Mouse (Mus musculus): Measurements from ENCODE around the gene Lrmda. TPM values are rescaled to one million over a fixed set of nuclear protein-coding genes. Genes with fewer than 3 reads are reported as not detected.

Gene Lrmda
- total RNA-seq, 2 experiments from 2014 or later: 11.2 to 12.6 TPM

DNA sequence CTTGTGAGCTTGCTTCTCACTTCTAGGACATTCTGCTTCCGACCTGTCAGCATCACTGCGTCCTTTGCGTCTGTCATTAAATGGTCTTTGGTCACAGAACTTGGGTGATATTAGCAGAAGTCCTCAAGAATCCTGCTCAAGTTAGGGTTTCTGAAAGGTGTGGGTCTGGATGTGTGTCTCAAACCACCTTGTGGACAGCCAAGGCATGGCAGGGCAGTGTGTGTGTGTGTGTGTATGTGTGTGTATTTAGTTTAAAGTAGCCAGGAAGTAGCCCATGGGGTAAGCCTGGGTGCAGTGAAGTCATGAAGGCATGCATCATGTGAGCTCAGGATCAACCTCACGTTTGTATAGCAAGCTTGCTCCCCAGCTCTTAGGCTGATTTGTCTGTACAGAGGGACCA, 274.9 kb downstream of the Lrmda start:
- peak; percentile 35; the same call in 1 of the 2 replicates for ATAC-seq (ENCODE audit: poor library complexity, severe bottlenecking)

DNA sequence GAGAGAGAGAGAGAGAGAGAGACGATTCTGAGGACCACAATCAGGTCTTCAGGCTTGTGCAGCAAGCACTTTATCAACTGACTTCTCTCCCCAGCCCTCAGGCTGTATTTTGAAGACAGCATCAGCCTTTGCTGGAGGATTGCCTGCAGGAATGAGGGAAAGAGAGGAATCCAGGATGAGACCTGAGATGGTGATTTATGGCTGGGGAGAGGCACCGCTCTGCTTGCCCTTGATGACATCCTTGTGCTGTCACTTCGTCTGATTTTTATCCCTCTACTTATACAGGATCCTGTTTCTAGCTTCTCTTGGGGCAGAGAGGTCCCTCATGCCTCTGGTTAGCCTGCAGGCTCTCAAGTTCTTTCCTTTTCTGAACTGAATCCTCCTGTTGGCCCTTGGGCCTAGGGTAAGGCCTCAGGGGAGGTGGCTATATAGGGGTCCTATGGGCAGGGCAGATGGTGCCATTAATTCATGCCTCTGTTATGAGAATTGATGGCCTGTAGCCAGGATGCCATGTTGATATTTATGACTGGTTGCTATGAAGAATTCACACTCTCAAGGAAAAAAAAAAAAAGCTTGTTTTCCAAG, 277.2 kb downstream of the Lrmda start:
- ATAC-seq (ENCODE audit: poor library complexity, severe bottlenecking): no peak

DNA sequence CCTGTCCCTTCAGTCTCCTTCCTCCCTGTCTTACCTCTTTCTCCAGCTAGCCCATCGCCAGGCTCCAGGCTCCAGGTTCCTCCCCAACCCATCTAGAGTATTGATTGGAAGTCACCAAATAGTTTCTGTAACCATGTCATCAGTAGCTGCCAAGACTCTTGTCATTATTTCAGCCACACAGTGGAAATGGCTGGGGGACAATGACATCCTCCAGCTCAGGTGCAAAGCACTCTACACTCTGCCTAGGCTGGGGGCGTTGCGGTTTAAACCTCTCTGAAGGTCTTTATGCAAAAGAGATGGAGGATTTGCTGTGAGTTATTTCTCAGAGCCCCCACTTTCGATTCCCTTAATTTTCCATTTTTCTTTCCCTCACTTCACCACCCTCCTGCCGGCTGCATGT, 287.2 kb downstream of the Lrmda start:
- no peak for ATAC-seq (ENCODE audit: poor library complexity, severe bottlenecking)

DNA sequence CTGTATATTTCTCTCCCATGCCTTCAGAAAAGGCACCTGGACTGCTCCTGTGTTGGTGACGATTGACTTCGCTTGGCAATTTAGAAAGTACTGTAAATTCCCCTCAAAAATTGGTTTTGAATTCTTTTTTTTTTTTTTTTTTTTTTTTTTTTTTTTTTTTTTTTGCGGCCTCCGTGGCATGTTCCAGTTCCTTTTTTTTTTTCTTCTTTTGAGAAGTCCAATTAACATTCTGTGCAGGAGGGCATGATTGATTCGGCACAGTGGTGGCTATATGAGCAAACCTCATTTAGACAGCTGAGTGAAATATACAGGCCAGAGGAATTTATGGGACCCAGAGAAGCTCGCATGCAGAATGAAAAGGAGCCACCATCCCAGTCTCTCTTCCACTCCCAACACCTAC, 288.5 kb downstream of the Lrmda start:
- no peak for ATAC-seq (ENCODE audit: poor library complexity, severe bottlenecking)

DNA sequence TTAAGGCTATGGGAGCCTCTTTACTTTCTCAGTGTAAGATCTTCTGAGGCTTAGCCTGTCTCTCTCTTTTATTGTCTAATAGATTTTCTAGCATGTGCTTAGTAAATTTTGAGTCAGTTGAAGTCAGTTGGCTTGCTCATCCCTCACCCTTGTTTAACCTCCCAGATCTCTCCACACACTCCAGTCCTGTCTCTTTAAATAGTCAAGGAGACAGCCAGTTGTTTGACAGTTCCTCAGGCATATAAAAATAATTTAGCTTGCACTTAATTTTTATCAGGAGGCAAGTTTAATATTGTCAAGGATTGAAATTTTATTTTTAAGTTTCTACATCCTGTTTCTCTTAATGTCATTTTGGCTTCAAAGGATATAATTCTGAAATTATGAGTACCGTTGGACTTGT, 303.5 kb downstream of the Lrmda start:
- no peak for ATAC-seq (ENCODE audit: poor library complexity, severe bottlenecking)

DNA sequence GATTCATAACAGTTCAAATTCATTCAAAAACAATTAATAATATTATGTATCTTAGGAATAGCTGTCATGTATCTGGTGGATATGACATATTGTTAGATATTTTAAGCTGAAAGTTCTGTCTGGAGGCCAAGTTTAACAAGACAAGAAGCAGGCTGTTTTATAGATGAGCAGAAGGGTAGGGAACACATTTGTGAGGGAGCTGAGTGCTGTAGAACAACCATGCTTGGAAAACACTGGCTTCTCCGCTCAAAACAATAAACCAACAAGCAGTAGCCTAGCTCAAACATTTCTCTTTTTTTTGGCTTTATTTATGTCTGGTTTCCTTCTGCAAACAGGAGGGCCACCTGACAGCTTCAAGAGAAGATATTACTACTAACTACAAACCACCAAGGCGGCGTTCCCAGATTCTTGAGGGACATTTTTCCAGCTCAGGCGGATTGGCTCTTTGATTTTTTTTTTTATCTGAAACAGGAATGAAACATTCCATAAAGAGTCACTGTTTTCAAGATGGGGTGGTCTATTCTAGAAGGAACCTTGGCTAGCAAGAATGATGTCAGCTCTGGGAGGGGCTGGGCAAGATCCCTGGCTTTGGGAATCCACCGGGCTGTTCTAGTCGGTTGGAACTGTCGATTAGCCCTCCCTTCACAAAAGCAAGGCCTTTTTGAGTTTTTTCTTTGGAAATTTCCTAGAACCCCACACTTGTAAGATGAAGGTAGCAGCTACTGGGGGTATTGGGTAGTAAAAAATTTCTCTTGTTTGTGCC, 304.2 kb downstream of the Lrmda start:
- ATAC-seq (ENCODE audit: poor library complexity, severe bottlenecking): no peak

DNA sequence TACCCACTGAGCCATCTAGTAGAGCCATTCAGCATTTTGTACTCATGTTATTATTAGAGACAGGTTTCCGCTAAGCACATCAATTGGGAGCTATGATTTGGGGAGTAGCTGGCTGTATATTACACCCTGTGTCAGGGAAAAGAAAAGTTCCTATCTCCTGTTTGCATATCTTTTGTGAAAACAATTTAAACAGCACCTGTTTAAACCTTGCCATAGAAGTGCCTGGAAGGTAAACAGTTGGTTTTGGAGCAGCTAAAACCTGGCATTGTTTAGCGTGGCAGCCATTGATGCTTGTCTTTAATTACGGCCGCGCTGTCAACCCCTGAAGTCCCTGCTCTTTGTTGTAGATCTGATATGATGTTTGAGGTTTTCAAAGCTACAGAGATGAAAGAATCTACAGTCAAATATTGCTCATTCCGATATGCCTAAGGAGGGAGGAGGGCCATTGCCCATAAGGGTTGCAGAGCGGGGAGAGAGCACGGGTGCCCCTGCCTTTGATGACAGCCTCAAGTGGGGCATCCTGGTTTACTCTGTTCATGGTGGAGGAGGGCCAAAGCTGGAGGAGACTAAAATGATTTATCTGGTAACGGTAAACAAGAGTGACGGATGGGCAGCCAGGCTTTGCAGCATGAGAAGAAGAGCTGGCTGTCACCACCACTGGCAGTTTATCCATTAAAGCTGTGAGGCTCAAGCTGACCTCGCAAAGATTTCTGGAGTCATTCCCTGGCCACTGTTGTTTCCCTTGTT, 306.9 kb downstream of the Lrmda start:
- ATAC-seq (ENCODE audit: poor library complexity, severe bottlenecking): no peak

DNA sequence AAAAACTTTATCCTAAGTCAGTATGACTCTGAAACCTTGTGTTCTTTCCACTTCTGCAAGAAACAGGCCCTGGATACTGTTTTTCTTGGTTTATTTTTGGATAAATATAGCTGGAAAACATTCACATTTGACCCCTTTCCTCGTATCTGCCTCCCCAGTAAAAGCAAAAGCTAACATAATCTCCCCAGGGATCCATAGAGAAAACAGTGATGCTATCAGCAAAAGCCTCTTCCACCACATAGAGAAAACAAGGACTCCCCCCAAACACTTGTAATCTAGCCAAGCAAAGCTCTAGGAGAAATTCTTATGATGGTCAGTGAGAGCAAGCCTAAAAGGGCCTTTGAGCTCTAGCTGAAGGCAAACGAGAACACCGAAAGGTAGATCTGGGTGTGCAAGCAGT, 309.7 kb downstream of the Lrmda start:
- no peak for ATAC-seq (ENCODE audit: poor library complexity, severe bottlenecking)

DNA sequence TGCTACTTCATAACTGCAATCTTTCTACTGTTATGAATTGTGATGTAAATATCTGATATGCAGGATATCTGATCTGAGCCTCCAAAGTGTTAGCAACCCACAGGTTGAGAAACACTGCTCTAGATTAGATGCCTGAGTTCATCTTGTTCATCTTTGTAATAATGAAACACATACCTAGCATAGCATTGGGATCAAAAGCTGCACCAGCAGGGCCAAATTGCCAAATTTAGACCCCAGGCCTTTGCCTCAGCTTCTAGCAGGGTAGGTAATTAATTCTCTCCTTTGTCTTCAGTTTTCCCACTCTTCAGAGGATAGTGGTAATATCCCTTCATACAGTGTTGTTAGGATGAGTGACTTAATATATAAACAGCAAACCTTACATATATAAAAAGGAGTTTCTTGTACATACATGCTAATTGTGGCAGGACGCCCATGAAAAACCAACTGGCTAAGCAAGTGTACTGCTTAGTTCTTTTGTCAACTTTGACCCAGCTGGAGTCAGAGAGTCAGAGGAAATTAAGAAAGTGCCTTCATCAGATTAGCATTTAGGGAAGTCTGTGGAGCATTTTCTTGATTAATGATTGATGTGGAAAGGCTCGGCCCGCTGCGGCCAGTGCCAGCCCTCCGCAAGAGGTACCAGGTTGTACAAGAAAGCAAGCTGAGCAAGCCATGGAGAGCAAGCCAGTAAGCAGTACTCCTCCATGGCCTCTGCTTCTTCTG, 315.7 kb downstream of the Lrmda start:
- ATAC-seq (ENCODE audit: poor library complexity, severe bottlenecking): peak; percentile 43

DNA sequence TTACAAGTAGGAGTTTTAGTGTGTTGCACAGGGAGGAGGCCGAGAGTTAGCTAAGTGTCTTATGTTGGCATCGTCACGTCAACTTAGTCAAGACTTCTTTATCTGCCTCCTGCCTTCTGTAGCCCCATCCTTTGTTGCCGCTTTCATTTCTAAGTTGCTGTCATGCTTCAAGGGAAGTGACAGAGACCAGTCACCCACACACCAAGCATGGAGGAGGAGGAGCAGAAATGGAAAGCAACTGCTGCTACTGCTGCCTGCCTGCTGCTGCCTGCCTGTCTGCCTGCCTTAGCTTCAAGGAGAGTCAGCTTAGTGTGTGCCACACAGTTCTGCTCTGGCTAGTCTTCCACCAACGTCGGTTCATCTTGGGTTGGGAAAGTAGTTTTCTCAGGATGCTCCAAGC, 319.7 kb downstream of the Lrmda start:
- no peak for ATAC-seq (ENCODE audit: poor library complexity, severe bottlenecking)

DNA sequence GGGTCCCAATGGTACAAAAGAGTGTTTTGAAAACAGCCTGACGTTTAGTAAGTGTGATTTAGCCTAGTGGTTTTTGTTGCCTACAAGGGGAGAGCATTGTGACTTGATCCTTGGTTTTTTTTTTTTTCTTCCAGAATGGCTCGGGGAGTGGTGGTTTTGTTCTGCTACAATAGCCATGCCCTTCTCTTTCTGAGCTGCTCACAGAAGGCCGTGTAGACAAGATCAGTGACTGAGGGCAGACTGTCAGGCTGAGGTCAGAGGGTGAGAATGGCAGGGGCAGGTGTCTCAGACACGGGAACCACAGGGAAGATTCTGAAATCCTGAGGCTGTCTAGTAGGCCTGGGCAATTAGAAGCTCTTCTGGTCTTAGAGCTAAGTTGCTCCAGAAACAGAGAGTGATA, 323.8 kb downstream of the Lrmda start:
- no peak for ATAC-seq (ENCODE audit: poor library complexity, severe bottlenecking)

DNA sequence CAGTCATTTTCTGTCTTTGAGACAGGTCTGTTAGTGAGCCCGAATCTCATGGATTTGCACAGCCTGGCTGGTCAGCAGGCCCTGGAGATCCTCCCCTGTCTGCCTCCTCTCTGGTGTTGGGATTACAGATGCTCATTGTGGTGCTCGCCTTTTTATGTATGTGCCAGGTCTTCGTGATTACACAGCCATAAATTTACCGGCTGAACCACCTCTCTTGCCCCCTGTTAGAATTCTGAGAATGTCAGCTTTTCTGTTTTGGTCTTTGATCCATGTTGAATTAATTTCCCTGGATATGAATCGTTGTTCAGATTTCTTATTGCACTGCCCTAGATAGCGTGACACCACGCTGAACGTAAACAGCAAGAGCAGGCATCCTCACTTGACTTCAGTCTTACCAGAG, 325.7 kb downstream of the Lrmda start:
- ATAC-seq (ENCODE audit: poor library complexity, severe bottlenecking): no peak

DNA sequence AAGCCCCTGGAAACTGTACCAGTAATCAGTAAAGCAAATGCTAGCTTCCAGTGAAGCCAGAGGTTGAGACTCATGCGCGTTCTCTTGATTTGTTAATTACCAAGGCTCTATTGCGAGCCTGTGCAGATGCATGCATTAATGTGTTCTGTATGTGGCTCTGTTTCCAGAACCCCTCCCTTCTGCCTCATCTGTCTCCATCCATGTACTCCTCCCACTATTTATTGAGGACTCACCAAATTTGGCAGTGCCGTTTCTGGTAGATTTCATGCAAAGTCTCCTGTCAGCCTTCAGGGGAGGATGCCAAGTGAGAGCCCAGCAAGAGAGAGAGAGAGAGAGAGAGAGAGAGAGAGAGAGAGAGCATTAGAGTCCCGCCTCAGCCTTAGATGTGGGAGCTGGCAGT, 334.1 kb downstream of the Lrmda start:
- no peak for ATAC-seq (ENCODE audit: poor library complexity, severe bottlenecking)

DNA sequence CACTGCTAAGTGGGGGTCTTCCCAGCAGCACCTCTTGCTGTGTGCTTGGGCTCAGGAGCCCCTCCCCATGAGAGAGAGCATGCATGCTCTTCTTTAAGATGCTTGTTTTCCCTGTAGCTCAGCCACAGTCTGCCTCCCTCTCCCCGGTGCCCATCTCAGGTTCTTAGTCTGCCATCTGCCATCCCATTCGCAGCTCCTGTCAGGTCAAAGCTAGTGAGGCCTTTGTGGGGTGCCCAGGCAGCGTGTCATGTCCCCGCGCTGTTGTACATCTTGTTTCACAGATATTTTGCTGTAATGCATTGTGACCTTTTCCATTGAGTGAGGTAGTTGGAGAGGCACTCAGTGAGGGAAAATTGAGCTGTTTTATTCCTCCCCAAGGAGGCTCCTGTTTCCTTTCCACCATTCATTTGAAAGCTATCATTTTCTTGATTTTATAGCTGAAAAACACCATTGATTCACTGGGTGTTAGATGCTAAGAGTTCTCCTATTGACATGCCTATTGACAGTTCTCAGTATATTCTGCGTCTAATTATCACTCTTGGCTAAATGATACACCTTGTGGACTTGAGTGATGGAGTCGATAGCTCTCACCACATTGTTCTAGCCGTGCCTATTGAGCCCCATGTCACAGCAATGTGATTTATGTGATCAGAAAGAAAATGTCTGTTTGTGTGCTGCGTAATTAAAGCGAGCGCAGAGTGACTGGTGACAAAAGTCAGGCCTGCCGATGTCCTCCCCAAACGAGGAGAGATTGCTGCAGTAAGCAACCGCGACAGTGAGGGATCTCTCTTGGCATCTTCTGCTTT, 335.5 kb downstream of the Lrmda start:
- ATAC-seq (ENCODE audit: poor library complexity, severe bottlenecking): no peak

DNA sequence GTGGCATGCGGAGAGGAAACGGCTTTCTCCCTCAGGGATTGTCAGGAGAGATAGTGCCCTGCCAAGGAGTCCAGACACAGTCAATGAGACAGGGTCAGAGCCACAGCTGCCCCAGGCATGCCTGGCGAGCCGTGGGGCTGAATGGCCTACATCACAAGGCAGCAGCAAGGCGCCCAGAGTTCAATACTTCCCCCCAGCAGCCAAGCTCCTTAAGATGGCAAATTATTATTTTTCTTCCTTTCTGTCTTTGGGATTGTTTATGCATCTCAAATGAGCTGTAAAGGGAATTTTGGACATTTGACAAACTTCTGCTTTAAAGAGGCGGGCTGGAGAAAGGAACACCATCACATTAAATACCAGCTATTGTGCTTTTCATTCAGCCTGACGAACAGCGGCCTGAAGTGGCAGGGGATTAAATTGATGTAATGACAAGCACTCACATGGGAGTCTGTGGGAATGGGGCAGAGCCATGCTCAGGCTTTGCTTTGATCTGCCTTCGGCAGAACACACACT, 338.5 kb downstream of the Lrmda start:
- ATAC-seq (ENCODE audit: poor library complexity, severe bottlenecking): no peak

DNA sequence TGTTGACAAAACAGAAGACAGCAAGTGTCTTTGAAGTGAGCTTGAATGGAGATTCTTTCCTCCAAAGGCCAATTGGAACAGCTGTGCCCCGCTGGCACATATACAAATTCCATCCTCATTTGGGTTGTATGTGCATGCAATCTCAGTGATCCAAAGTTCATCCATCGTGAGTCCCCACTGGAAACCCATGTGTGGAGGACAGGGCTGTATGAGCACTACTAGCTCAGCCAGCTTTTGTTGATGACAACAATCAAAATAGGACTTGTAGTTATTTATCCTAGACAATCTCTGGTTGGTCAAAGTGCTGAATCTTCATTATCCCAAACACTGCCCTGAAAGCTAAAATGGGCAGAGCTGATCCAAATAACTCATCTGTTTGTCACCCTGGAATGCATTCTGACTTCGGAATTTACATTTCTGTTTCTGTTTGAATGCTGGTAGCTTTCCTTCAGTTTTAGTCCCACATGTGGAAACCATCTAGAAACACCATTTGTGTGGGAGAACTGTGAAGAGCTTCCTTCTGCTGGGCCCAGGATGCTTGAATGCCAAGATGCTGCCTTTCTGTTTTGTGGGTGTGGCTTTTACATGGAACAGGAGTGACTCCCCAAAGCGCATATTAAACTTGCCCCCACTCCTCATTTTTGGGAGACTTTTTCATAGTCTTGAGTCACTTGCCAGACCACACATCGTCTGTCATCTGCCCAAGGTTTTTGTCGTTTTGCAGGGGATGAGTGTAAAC, 344.7 kb downstream of the Lrmda start:
- no peak for ATAC-seq (ENCODE audit: poor library complexity, severe bottlenecking)

DNA sequence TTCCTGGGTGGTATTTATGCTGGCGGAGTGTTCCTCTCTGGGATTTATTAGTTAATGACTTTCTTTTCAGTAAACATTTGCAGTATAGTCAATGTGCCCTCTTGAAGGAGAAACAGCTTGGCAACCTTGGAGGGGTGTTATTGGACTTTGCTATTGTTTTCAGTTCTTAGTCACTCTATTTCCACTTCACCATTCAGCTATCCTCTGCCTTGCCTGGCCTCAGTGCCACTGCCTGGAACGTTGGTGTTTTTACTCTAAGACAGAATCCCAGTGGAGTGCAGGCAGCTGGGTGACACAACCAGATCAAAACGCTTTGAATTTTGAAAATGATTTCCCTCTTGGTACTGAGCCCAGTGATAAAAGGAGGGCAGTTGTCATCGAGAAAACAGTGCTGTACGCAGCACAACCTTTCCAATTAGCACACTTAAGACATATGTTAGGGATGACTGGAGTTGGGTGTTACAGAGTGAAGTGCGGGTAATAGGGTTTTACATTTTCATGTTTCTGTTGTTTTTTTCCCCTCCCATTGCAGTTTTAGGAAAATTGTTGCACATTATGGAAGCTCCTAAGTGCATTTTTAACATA, 345.4 kb downstream of the Lrmda start:
- no peak for ATAC-seq (ENCODE audit: poor library complexity, severe bottlenecking)

DNA sequence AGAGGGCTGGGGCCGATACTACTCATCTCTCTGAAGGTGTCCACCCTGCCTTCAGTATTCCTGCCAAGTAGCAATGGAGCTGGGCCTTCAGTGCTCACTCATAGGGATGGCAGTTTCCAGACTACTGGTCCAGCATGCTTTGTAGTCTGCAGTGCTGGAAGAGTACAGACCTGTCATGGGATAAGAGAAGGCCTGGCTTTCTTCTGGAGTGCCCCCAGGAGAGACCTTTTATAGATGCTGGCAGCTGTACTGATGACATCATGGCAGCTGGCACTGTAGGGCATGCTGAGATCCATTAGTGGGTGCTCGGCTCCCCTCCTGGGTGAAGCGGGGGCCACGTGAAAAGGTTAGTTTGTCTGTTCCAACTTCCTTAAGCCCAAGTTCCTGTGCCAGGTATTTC, 348.1 kb downstream of the Lrmda start:
- no peak for ATAC-seq (ENCODE audit: poor library complexity, severe bottlenecking)

DNA sequence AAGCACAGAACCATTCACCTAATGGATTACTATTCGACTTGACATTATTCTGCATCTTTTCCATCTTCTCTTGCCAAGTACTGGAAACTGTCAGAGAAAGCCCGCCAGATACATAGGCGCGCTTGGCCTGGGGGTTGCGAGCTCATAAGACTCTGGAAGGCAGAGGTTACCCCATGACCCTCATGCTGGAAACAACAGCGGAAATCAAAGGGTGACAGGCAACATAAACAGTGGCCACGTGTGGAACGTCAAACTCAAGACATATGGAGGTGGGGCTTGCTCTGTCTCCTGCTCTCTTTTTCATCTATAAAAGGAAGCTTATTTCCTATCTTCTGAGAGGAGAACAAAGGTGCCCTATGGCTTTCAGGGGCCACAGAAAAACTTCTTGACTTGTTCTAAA, 351.6 kb downstream of the Lrmda start:
- ATAC-seq (ENCODE audit: poor library complexity, severe bottlenecking): no peak

Measured in megakaryocyte, adult 5-6 weeks (primary cell).